Mouse (Mus musculus) layer of hippocampus, postnatal 10 days (tissue): Measurements from ENCODE around the gene Pax5. TPM values are rescaled to one million over a fixed set of nuclear protein-coding genes. Genes with fewer than 3 reads are reported as not detected.
"Not testable (repeated sequence)": the region's sequence is repeated elsewhere in the genome, so short reads cannot be mapped to it uniquely, and the experiment has no call there.

Experiments used
- DNase-seq, 2 experiments: peaks; one replicate each; pipeline ENCODE4 v3.0.0; 2021; ENCODE audit warnings: low spot score in 2 of 2
- long read RNA-seq: library from polyadenylated mRNA; stranded (forward); transcript quantifications from one replicate; pipeline ENCODE4 v2.0.0, GENCODE M21; 2023
- total RNA-seq, 2 experiments: library from RNA; stranded (reverse); gene quantifications; 2 replicates each; pipeline ENCODE4 v1.2.3; 2021

Pax5 gene
- total RNA-seq, result 1 to 10 TPM in 1 of 2 experiments, under 1 TPM in 1; 0.38 to 1.1 TPM
- long read RNA-seq, result 0 reads

GRCm38 (mm10) chr4:44709740-44710700, at the start of gene Pax5:
Gene Pax5, minus strand, starts transcription at chr4:44710487.
- no peak for DNase-seq

GRCm38 (mm10) chr4:44757131-44757530, 46.8 kb upstream of the Pax5 start:
- not testable (repeated sequence) for DNase-seq

GRCm38 (mm10) chr4:44756134-44756951, 46.1 kb upstream of the Pax5 start:
- peak; percentile 91 for DNase-seq

GRCm38 (mm10) chr4:44755553-44756133, 45.4 kb upstream of the Pax5 start, which contains the start of gene Zcchc7:
Gene Zcchc7, plus strand, starts transcription at chr4:44755877.
- no peak for DNase-seq

GRCm38 (mm10) chr4:44740471-44740870, 30.2 kb upstream of the Pax5 start:
- DNase-seq, result no peak

GRCm38 (mm10) chr4:44721237-44721636, 10.9 kb upstream of the Pax5 start:
- no peak for DNase-seq

GRCm38 (mm10) chr4:44720046-44720445, 9.8 kb upstream of the Pax5 start:
- no peak for DNase-seq

GRCm38 (mm10) chr4:44717676-44718075, 7.4 kb upstream of the Pax5 start:
- no peak for DNase-seq

GRCm38 (mm10) chr4:44716391-44716790, 6.1 kb upstream of the Pax5 start:
- DNase-seq, result no peak

GRCm38 (mm10) chr4:44715621-44716160, 5.4 kb upstream of the Pax5 start:
- no peak for DNase-seq

GRCm38 (mm10) chr4:44714111-44714621, 3.9 kb upstream of the Pax5 start:
- no peak for DNase-seq

GRCm38 (mm10) chr4:44713554-44714051, 3.3 kb upstream of the Pax5 start:
- DNase-seq, result no peak

- DNase-seq, result peak in 1 of 2 experiments; percentile 40
These were observed 2.7 kb upstream of the Pax5 start for GRCm38 (mm10) chr4:44712786-44713553.

- peak in 1 of 2 experiments; percentile 17 for DNase-seq
These were observed 1.9 kb upstream of the Pax5 start for GRCm38 (mm10) chr4:44712051-44712700.

- DNase-seq, result no peak
These were observed 1.0 kb upstream of the Pax5 start for GRCm38 (mm10) chr4:44711136-44711900.

GRCm38 (mm10) chr4:44710701-44711097, 412 bp upstream of the Pax5 start:
- no peak for DNase-seq

GRCm38 (mm10) chr4:44709091-44709695, 1.1 kb downstream of the Pax5 start:
- DNase-seq, result no peak

GRCm38 (mm10) chr4:44708311-44708710, 2.0 kb downstream of the Pax5 start:
- DNase-seq, result no peak
